Comparison of ENCODE assay signal across 12 mouse cellular contexts in the genomic region with DNA sequence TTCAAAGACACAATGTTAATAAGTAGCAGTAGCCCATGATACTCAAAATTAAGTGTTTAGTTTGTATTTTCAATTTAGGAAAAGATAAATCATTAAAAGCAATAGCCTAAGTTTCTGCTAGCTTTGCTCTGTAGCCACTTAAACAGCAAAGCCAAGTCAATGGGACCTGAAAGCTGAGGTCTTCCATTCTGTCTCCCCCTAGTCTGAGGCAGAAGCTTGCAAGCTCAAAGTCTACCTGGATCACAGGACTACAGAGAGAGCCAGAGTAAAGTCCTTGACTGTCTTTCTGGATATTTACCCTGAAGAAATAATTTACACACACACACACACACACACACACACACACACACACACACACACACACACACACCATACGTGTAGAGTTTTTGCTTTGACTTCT.
"Had no signal": no experiment of that assay in that cellular context is flagged by ENCODE, and none has a peak within 500 bp of the region (broad histone marks: within the 10 kb centered on the region; RNA-seq: fewer than 3 reads in every experiment).

No protein-coding gene starts in this region.

- DNase-seq: lung, embryonic 14.5 days; lung, postnatal 10 days; lung, postnatal 4 days; midbrain, embryonic 14.5 days; retina, postnatal 1 day; right cerebral cortex, adult 18-20 months; right cerebral cortex, postnatal 25 days; right cerebral cortex, postnatal 4 days; spleen, adult 18-20 months; thymus, adult 18-20 months; thymus, postnatal 14 days; thymus, postnatal 36 days had no signal
